Comparison of ENCODE assay signal across 14 mouse cellular contexts in the genomic region with DNA sequence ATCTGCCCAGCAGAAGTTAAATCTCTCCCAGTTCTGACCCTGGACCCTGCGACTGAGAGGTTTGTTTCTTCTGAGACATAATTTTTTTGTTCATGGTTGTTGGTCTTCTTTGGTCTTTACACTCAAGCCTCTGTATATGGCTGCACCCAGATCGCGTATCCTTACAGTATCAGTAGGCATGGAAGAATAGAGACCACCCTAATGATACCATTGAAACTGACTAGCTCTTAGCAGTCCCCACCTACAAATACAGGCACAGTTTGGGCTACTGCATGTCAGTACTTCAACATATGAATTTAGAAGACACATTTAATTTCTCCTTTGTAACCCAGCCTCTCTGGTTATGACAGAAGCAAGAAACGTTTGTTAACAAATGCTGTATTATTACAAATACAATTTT.
"Had no signal": no experiment of that assay in that cellular context is flagged by ENCODE, and none has a peak within 500 bp of the region (broad histone marks: within the 10 kb centered on the region; RNA-seq: fewer than 3 reads in every experiment).

No protein-coding gene starts in this region.

- DNase-seq: gastrocnemius, adult 2 months; gastrocnemius, postnatal 10 days; gastrocnemius, postnatal 14 days; gastrocnemius, postnatal 25 days; gastrocnemius, postnatal 36 days; heart, adult 11 months; heart, adult 2 months had no signal

- H3K4me1 ChIP-seq: embryonic facial prominence, embryonic 10.5 days; embryonic facial prominence, embryonic 12.5 days; embryonic facial prominence, embryonic 13.5 days; embryonic facial prominence, embryonic 15.5 days; forebrain, embryonic 12.5 days had no signal

- H3K9me3 ChIP-seq: embryonic facial prominence, embryonic 10.5 days; embryonic facial prominence, embryonic 12.5 days; embryonic facial prominence, embryonic 13.5 days; embryonic facial prominence, embryonic 15.5 days; forebrain, embryonic 12.5 days had no signal

- H3K9ac ChIP-seq: embryonic facial prominence, embryonic 12.5 days; embryonic facial prominence, embryonic 13.5 days; embryonic facial prominence, embryonic 15.5 days; forebrain, embryonic 12.5 days; forebrain, postnatal 0 days had no signal

- H3K27ac ChIP-seq: embryonic facial prominence, embryonic 10.5 days; embryonic facial prominence, embryonic 12.5 days; embryonic facial prominence, embryonic 13.5 days; embryonic facial prominence, embryonic 15.5 days; forebrain, embryonic 12.5 days; gastrocnemius, adult 2 months; heart, adult 2 months had no signal

- H3K27me3 ChIP-seq: embryonic facial prominence, embryonic 12.5 days; embryonic facial prominence, embryonic 13.5 days; embryonic facial prominence, embryonic 15.5 days; forebrain, embryonic 12.5 days had no signal

- H3K4me3 ChIP-seq: embryonic facial prominence, embryonic 10.5 days; embryonic facial prominence, embryonic 12.5 days; embryonic facial prominence, embryonic 13.5 days; embryonic facial prominence, embryonic 15.5 days; erythroblast, embryonic 14.5 days; forebrain, embryonic 12.5 days; gastrocnemius, adult 2 months; heart, adult 2 months had no signal

- H3K36me3 ChIP-seq: embryonic facial prominence, embryonic 10.5 days; embryonic facial prominence, embryonic 12.5 days; embryonic facial prominence, embryonic 13.5 days; embryonic facial prominence, embryonic 15.5 days; forebrain, embryonic 12.5 days had no signal

- H3K4me2 ChIP-seq: embryonic facial prominence, embryonic 12.5 days; embryonic facial prominence, embryonic 13.5 days; embryonic facial prominence, embryonic 15.5 days; forebrain, embryonic 12.5 days had no signal
